Mouse (Mus musculus): Measurements from ENCODE around the gene Rag2.

The Rag2 gene

GRCm38 (mm10) chr2:101624526-101624925, at the start of gene Rag2:
Gene Rag2 (plus strand): TSS chr2:101624718.
- DNase-seq (ENCODE audit: low spot score): no peak

GRCm38 (mm10) chr2:101577243-101577642, 47.3 kb upstream of the Rag2 start:
- DNase-seq (ENCODE audit: low spot score): no peak

- DNase-seq (ENCODE audit: low spot score): no peak
Measured at GRCm38 (mm10) chr2:101580027-101580426, 44.5 kb upstream of the Rag2 start.

GRCm38 (mm10) chr2:101580428-101580827, 44.1 kb upstream of the Rag2 start:
- DNase-seq (ENCODE audit: low spot score): peak; percentile 92

- DNase-seq (ENCODE audit: low spot score): no peak
Measured at GRCm38 (mm10) chr2:101580977-101581376, 43.5 kb upstream of the Rag2 start.

GRCm38 (mm10) chr2:101581418-101581817, 43.1 kb upstream of the Rag2 start:
- no peak for DNase-seq (ENCODE audit: low spot score)

- DNase-seq (ENCODE audit: low spot score): peak; percentile 40
Measured at GRCm38 (mm10) chr2:101591356-101591755, 33.2 kb upstream of the Rag2 start.

GRCm38 (mm10) chr2:101592023-101592841, 32.3 kb upstream of the Rag2 start:
- DNase-seq (ENCODE audit: low spot score): peak; percentile 84

- DNase-seq (ENCODE audit: low spot score): no peak
Measured at GRCm38 (mm10) chr2:101592886-101593285, 31.6 kb upstream of the Rag2 start.

GRCm38 (mm10) chr2:101594681-101595080, 29.8 kb upstream of the Rag2 start:
- no peak for DNase-seq (ENCODE audit: low spot score)

- DNase-seq (ENCODE audit: low spot score): peak; percentile 54
Measured at GRCm38 (mm10) chr2:101597186-101597585, 27.3 kb upstream of the Rag2 start.

- peak; percentile 49 for DNase-seq (ENCODE audit: low spot score)
Measured at GRCm38 (mm10) chr2:101598190-101599181, 26.0 kb upstream of the Rag2 start.

GRCm38 (mm10) chr2:101600703-101601102, 23.8 kb upstream of the Rag2 start:
- no peak for DNase-seq (ENCODE audit: low spot score)

GRCm38 (mm10) chr2:101603099-101603498, 21.4 kb upstream of the Rag2 start:
- DNase-seq (ENCODE audit: low spot score): no peak

- DNase-seq (ENCODE audit: low spot score): peak; percentile 72
Measured at GRCm38 (mm10) chr2:101608232-101608894, 16.2 kb upstream of the Rag2 start.

- no peak for DNase-seq (ENCODE audit: low spot score)
Measured at GRCm38 (mm10) chr2:101610861-101611260, 13.7 kb upstream of the Rag2 start.

- no peak for DNase-seq (ENCODE audit: low spot score)
Measured at GRCm38 (mm10) chr2:101615464-101616305, 8.8 kb upstream of the Rag2 start.

GRCm38 (mm10) chr2:101618373-101618772, 6.1 kb upstream of the Rag2 start:
- no peak for DNase-seq (ENCODE audit: low spot score)

GRCm38 (mm10) chr2:101620899-101621298, 3.6 kb upstream of the Rag2 start:
- no peak for DNase-seq (ENCODE audit: low spot score)

- DNase-seq (ENCODE audit: low spot score): no peak
Measured at GRCm38 (mm10) chr2:101621611-101622010, 2.9 kb upstream of the Rag2 start.

- no peak for DNase-seq (ENCODE audit: low spot score)
Measured at GRCm38 (mm10) chr2:101623042-101623441, 1.5 kb upstream of the Rag2 start.

All from retina, embryonic 14.5 days (tissue).